ENCODE assay signal across 8 mouse cellular contexts in the genomic region with DNA sequence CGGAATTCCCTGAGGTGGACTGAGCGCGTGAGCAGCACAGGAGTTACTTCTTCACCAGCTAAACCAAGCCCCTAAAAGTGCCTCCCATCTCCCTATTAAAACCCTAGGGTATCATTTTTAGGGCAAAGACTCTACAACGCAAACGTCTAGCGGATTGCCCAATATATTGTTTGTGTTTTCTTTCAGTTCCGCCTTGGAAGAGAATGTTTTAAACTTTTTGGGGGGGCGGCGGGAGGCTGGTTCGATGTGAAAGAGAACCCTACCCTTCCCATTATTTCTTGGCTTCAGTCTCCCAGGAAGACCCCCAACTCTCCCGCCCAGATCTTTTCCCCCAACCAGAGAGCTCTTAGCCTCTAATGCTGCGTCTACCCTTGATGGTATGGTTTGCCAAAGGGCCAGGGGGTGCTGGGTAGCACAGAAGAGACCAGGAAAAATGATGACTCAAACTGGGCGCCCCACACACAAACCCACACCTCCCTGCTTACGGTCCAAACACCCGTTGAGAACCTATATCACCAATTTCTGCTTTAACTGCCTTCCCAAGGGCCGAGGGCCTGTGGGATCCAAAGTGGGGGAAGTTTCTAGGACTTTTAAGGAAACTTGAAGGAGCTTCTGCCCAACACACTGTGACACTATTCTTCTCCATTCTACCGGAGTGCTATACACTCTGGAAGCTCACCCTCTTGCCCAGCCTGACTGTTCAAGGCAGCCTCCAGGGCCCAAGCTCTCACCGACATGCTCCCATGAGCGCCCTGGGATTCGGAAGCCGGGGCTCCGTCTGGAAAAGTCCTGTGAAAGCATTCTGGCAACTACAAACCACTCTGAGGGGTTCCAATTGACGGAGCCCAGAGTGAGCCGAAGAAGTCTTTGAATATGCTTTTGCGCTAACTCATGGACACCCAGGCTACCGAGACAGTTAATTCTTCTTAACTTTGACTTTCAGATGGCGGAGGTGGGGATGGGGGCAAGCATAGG.
A peak's percentile ranks its signal among the peaks of the same experiment; 100 is the strongest.
DNase-seq lines count a peak whose midpoint lies in the region; ATAC-seq and TF ChIP-seq lines count a peak whose summit lies in the region.

No protein-coding gene starts in this region.

- no peak for TF ChIP-seq CTCF in kidney, adult 2 months (conservative IDR thresholded peaks at IDR 0.05; ENCODE audit: insufficient read depth, insufficient read length, low read depth, low read length)

- DNase-seq in kidney, adult 2 months, result peak; percentile 15
- no peak for DNase-seq in kidney, adult 11 months
- no peak for DNase-seq in limb, embryonic 14.5 days (ENCODE audit: low spot score)

- peak overlapping the region; percentile 81 for H3K4me2 ChIP-seq in heart, embryonic 14.5 days (ENCODE audit: low read length)
- peak overlapping the region; percentile 71 for H3K4me2 ChIP-seq in limb, embryonic 14.5 days (replicated peaks; ENCODE audit: low read depth, low read length, severe bottlenecking)
- peak overlapping the region; percentile 88 for H3K4me2 ChIP-seq in neural tube, embryonic 14.5 days (ENCODE audit: low read depth, low read length)

- H3K27ac ChIP-seq in kidney, adult 2 months (ENCODE audit: insufficient read depth, low read depth, low read length), result peak overlapping the region; percentile 37; the same call in 1 of the 2 replicates
- H3K27ac ChIP-seq in brown adipose tissue, adult 24 weeks (replicated peaks; ENCODE audit: low read depth, low read length), result no peak overlapping the region
- H3K27ac ChIP-seq in heart, embryonic 14.5 days (replicated peaks in 1 of 2; ENCODE audit: control insufficient read depth in 1 of 2, insufficient read depth in 1 of 2, low read depth in 2 of 2, low read length in 2 of 2), result peak overlapping the region; percentile 34 to 43; a peak in 2 of 4 replicates
- no peak overlapping the region for H3K27ac ChIP-seq in limb, embryonic 14.5 days (replicated peaks; ENCODE audit: low read depth, low read length)
- H3K27ac ChIP-seq in neural tube, embryonic 14.5 days (ENCODE audit: low read depth, low read length), result peak overlapping the region; percentile 86

- TF ChIP-seq POLR2A in kidney, adult 2 months (IDR thresholded peaks at IDR 0.05; ENCODE audit: low read depth, low read length), result no peak
- no peak for TF ChIP-seq POLR2A in limb, embryonic 14.5 days (IDR thresholded peaks at IDR 0.05; ENCODE audit: borderline replicate concordance, extremely low read depth, insufficient read depth, insufficient read length)

- H3K27me3 ChIP-seq in kidney, adult 2 months (replicated peaks; ENCODE audit: control insufficient read depth, insufficient read depth, low read length), result peaks cover 6% of the 10 kb centered on the region; the same call in 1 of the 2 replicates
- H3K27me3 ChIP-seq in heart, embryonic 14.5 days (ENCODE audit: control insufficient read depth, insufficient read depth, low read length), result no peaks in the 10 kb centered on the region; the same call in 1 of the 2 replicates
- peaks cover 62% of the 10 kb centered on the region for H3K27me3 ChIP-seq in limb, embryonic 14.5 days (ENCODE audit: control insufficient read depth, insufficient read depth, low read length)
- no peaks in the 10 kb centered on the region for H3K27me3 ChIP-seq in neural tube, embryonic 14.5 days (ENCODE audit: control insufficient read depth, insufficient read depth, low read length)

- H3K9ac ChIP-seq in heart, embryonic 14.5 days (ENCODE audit: low read length), result peak overlapping the region; percentile 71
- H3K9ac ChIP-seq in limb, embryonic 14.5 days (ENCODE audit: low read depth, low read length, severe bottlenecking), result peak overlapping the region; percentile 44; the same call in 1 of the 2 replicates
- peak overlapping the region; percentile 39 for H3K9ac ChIP-seq in neural tube, embryonic 14.5 days (replicated peaks; ENCODE audit: low read depth, low read length)

- no peaks in the 10 kb centered on the region for H3K9me3 ChIP-seq in heart, embryonic 14.5 days (ENCODE audit: control insufficient read depth, low read length)
- no peaks in the 10 kb centered on the region for H3K9me3 ChIP-seq in limb, embryonic 14.5 days (ENCODE audit: control insufficient read depth, low read length)
- H3K9me3 ChIP-seq in neural tube, embryonic 14.5 days (ENCODE audit: control insufficient read depth, low read length), result no peaks in the 10 kb centered on the region

- peak overlapping the region; percentile 54 for H3K4me3 ChIP-seq in kidney, adult 2 months (ENCODE audit: insufficient read depth, low read depth, low read length)
- H3K4me3 ChIP-seq in brown adipose tissue, adult 24 weeks (ENCODE audit: insufficient read depth, low read depth, low read length), result peak overlapping the region; percentile 27; the same call in 1 of the 2 replicates
- peak overlapping the region; percentile 45 to 60 for H3K4me3 ChIP-seq in heart, embryonic 14.5 days (ENCODE audit: control insufficient read depth in 1 of 2, insufficient read depth in 1 of 2, low read depth in 1 of 2, low read length in 2 of 2)
- peak overlapping the region; percentile 42 for H3K4me3 ChIP-seq in limb, embryonic 14.5 days (replicated peaks; ENCODE audit: low read length)
- H3K4me3 ChIP-seq in neural tube, embryonic 14.5 days (ENCODE audit: low read depth, low read length), result peak overlapping the region; percentile 34

- no peak for ATAC-seq in heart, embryonic 14.5 days (ENCODE audit: insufficient number of reproducible peaks, insufficient read depth, low FRiP score, low read depth)
- no peak for ATAC-seq in limb, embryonic 14.5 days (ENCODE audit: low FRiP score, low read depth)
- no peak for ATAC-seq in neural tube, embryonic 14.5 days (ENCODE audit: low read depth)
- no peak for ATAC-seq in inflammation-experienced regulatory T-cells, adult 6 months
- no peak for ATAC-seq in frontal cortex, adult (ENCODE audit: low TSS enrichment)

- 0 out of 2 replicates have a peak, but pooled peaks cover 2% of the 10 kb centered on the region for H3K4me1 ChIP-seq in kidney, adult 2 months (ENCODE audit: control insufficient read depth, insufficient read depth, low read length)
- H3K4me1 ChIP-seq in brown adipose tissue, adult 24 weeks (ENCODE audit: control insufficient read depth, insufficient read depth, insufficient read length, low read length), result no peaks in the 10 kb centered on the region
- H3K4me1 ChIP-seq in heart, embryonic 14.5 days (ENCODE audit: control insufficient read depth in 2 of 2, insufficient read depth in 2 of 2, low read length in 2 of 2), result peaks cover 14 to 24% of the 10 kb centered on the region in 2 experiments
- H3K4me1 ChIP-seq in limb, embryonic 14.5 days (ENCODE audit: control insufficient read depth, insufficient read depth, low read length), result peaks cover 11% of the 10 kb centered on the region
- peaks cover 44% of the 10 kb centered on the region for H3K4me1 ChIP-seq in neural tube, embryonic 14.5 days (ENCODE audit: control insufficient read depth, insufficient read depth, low read length)

- 40% methylated on average over 27 of the region's 27 CpGs for WGBS in kidney, adult 2 months
- 26% methylated on average over 27 of the region's 27 CpGs for WGBS in heart, embryonic 14.5 days
- 9% methylated on average over 27 of the region's 27 CpGs for WGBS in limb, embryonic 14.5 days
- WGBS in neural tube, embryonic 14.5 days, result 7% methylated on average over 27 of the region's 27 CpGs

- no peaks in the 10 kb centered on the region for H3K36me3 ChIP-seq in kidney, adult 2 months (ENCODE audit: control insufficient read depth, insufficient read depth, low read length)
- H3K36me3 ChIP-seq in heart, embryonic 14.5 days (ENCODE audit: control insufficient read depth, insufficient read depth, low read length), result peaks cover 11% of the 10 kb centered on the region
- no peaks in the 10 kb centered on the region for H3K36me3 ChIP-seq in limb, embryonic 14.5 days (ENCODE audit: control insufficient read depth, insufficient read depth, low read length)
- no peaks in the 10 kb centered on the region for H3K36me3 ChIP-seq in neural tube, embryonic 14.5 days (ENCODE audit: control insufficient read depth, insufficient read depth, low read length)

Comparison
In these comparisons a context has a peak if more than half of its experiments do, and no peak if none do; other contexts are left out.
1. H3K27ac ChIP-seq: peak in kidney, adult 2 months (single experiment), heart, embryonic 14.5 days (2 of 2) and neural tube, embryonic 14.5 days (single experiment); none in brown adipose tissue, adult 24 weeks (single experiment) and limb, embryonic 14.5 days (single experiment).
2. Peak in every context shown above with its lines, with median percentiles within 50 percentile points of each other: H3K4me3 ChIP-seq, H3K4me2 ChIP-seq and H3K9ac ChIP-seq.